Mouse (Mus musculus): ENCODE results near the gene Anp32a. TPM values are rescaled to one million over a fixed set of nuclear protein-coding genes. Genes with fewer than 3 reads are reported as not detected.
A peak's percentile ranks its signal among the peaks of the same experiment; 100 is the strongest.

Gene Anp32a
- polyA plus RNA-seq, 1 experiment from 2014 or later, result 220 TPM

DNA sequence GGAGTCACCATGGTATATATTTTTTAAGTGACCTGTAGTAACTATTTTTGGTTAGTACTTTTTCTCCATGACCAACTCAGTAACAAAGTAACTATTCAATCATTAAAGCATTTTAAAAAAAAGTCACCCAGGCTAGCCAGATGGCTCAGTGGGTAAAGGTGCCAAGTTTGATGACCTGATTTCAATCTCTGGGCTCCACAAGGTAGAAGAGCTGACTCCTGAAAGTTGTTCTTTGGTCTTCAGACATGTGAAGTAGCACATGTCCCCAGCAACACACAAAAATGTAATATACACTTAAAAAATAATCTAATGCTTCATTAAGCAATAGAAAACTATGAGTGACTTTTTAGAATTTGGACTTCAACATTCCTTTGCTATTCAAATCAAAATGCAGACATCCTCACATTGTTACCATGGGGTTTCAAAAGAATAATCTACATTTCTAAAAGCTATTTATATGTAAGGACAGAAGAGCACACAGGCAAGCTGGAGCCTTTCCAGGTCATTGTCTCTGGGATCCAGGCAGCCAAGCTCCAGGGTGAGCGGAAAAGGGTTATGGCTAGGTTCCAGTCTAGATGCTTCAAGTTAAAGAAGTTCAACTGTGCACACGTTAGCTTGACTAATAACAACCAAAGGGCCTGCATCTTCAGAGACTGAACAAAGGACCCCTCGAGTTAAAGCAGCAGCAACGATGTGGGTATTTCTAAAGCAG lies 3.0 kb upstream of the Anp32a start:
- H3K27me3 ChIP-seq (ENCODE audit: control insufficient read depth, insufficient read depth, low read length), result no peaks in the 10 kb centered on the region
- no peak overlapping the region for H3K9ac ChIP-seq (ENCODE audit: low read depth, low read length)
- no peak overlapping the region for H3K4me3 ChIP-seq (ENCODE audit: low read depth, low read length)
- no peak overlapping the region for H3K27ac ChIP-seq (ENCODE audit: low read depth, low read length)
- DNase-seq (ENCODE audit: low spot score) (no peak), ATAC-seq (ENCODE audit: low FRiP score) (no peak)
- H3K4me1 ChIP-seq (replicated peaks; ENCODE audit: control insufficient read depth, insufficient read depth, low read length), result no peaks in the 10 kb centered on the region
- whole genome bisulfite sequencing, result 72% methylated on average over 4 of the region's 4 CpGs
- no peaks in the 10 kb centered on the region for H3K36me3 ChIP-seq (ENCODE audit: control insufficient read depth, insufficient read depth, low read length)
- no peaks in the 10 kb centered on the region for H3K9me3 ChIP-seq (ENCODE audit: control insufficient read depth, low read length)
- H3K4me2 ChIP-seq (replicated peaks; ENCODE audit: low read depth, low read length), result no peak overlapping the region

DNA sequence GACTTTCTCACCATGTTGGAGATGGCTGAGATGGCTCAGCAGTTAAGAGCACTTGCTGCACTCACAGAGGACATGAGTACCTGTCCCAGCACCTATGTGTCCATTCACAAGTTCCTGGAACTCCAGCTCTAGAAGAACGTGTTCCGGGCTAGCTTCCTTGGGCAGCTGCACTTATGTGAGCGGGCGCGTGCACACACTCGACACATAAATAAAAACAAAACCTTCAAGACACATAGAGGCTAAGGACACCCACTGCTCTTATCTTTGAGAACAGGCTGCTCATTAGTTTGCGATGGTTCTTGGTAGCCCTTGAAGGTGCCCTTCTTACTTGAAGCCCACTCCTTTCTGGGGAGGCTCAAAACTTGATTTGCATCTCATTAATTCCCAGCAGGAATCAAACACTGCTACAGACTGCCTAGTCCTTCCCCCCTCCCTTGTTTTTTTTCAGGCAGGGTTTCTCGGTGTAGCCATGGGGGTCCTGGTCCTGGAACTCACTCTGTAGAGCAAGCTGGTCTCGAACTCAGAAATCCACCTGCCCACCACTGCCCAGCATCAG lies 2.4 kb upstream of the Anp32a start:
- Histone ChIP-seq H3K9ac (ENCODE audit: low read depth, low read length) (no peak overlapping the region), H3K36me3 (ENCODE audit: control insufficient read depth, insufficient read depth, low read length) (no peaks in the 10 kb centered on the region), H3K4me2 (replicated peaks; ENCODE audit: low read depth, low read length) (no peak overlapping the region), H3K4me1 (replicated peaks; ENCODE audit: control insufficient read depth, insufficient read depth, low read length) (no peaks in the 10 kb centered on the region), H3K27ac (ENCODE audit: low read depth, low read length) (no peak overlapping the region), H3K9me3 (ENCODE audit: control insufficient read depth, low read length) (no peaks in the 10 kb centered on the region), H3K27me3 (ENCODE audit: control insufficient read depth, insufficient read depth, low read length) (no peaks in the 10 kb centered on the region), H3K4me3 (ENCODE audit: low read depth, low read length) (no peak overlapping the region)
- 76% methylated on average over 9 of the region's 9 CpGs for WGBS
- DNase-seq (ENCODE audit: low spot score) (no peak), ATAC-seq (ENCODE audit: low FRiP score) (no peak)

DNA sequence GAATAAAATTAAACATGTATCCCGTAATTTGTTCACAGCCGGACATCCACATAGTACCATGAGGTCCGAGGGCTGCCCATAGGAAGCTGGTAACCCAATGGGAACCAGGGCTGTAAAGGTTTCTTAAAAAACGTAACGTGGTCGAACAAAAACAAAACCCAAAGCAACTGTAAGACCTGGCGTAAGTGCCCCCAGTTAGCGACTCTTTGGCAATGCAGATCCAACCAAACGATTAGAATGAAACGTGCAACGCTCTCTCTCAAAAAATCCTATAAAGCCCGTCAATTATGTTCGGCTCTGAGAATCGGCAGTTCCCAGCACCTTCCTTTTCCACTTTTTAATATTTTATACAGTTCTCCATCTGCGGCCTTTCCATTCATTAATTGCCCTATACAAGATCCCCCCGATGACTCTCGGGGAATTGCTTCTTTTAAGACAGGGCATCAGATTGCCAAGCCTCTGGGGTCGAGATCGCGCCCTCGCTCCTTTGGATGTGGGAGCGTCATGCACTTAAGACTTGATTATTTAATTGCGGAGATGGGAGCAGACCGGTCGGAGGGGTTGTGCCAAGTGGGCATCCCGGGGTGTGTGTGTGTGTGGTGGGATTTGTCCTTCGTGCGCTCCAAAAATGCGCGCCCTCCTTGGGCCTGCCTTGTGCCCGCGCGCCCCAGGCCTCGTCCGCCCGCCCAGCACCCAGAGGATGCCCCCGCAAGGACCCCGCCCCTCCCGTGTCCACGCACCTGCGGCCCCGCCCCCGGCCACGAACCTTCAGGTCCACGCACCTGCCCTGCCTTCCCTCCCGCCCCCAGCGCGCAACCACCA lies 581 bp upstream of the Anp32a start:
- WGBS, result under 1% methylated on average over 43 of the region's 48 CpGs
- H3K4me2 ChIP-seq (replicated peaks; ENCODE audit: low read depth, low read length), result peak overlapping the region; percentile 76

DNA sequence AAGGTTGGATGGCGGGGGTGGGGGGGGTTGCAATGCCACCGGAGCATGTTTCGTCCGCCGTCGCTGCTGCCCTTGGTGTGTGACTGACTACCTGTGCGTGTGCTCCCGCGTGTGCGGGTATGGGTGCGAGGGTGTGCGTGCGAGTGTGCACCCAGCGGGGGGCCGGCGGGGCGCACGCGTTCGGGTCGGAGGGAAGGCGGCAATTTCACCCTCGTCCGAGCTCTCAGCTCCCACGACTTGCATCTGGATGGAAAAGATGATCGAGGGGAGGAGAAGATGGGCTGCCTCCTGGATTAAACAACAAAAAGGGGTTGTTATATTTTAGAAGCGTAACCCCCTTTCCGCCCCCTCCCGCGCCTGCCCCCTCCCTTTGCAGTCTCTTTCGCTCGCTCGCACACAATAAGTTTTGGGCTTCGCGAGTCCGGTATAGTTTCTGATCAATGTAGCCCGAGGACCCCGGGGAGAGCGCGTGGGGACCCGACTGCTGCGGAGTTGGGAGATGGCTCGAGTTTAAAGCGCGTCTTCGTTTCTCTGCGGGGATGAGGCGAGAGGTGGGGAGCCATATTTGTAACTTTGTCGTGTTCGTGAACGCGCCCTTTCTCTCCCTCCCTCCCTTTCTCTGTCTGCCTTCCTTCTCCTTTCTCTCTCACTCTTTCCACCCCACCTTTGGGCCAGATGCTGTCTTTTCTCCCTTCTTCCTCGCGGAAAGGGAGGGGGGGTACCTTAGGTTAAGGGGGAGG lies 778 bp downstream of the Anp32a start:
- DNase-seq (ENCODE audit: low spot score) (peak; percentile 74), ATAC-seq (ENCODE audit: low FRiP score) (no peak)
- under 1% methylated on average over 50 of the region's 54 CpGs for WGBS
- Histone ChIP-seq H3K4me1 (replicated peaks; ENCODE audit: control insufficient read depth, insufficient read depth, low read length) (peaks cover 7% of the 10 kb centered on the region; the same call in 1 of the 2 replicates), H3K9me3 (ENCODE audit: control insufficient read depth, low read length) (no peaks in the 10 kb centered on the region), H3K27me3 (ENCODE audit: control insufficient read depth, insufficient read depth, low read length) (no peaks in the 10 kb centered on the region), H3K4me2 (replicated peaks; ENCODE audit: low read depth, low read length) (peak overlapping the region; percentile 88), H3K9ac (ENCODE audit: low read depth, low read length) (peak overlapping the region; percentile 76), H3K4me3 (ENCODE audit: low read depth, low read length) (peak overlapping the region; percentile 78), H3K27ac (ENCODE audit: low read depth, low read length) (peak overlapping the region; percentile 96), H3K36me3 (ENCODE audit: control insufficient read depth, insufficient read depth, low read length) (no peaks in the 10 kb centered on the region)

More for the DNA sequence above, 581 bp upstream of the Anp32a start:
- Histone ChIP-seq H3K4me1 (replicated peaks; ENCODE audit: control insufficient read depth, insufficient read depth, low read length) (0 out of 2 replicates have a peak, but pooled peaks cover 6% of the 10 kb centered on the region), H3K4me3 (ENCODE audit: low read depth, low read length) (peak overlapping the region; percentile 78), H3K27ac (ENCODE audit: low read depth, low read length) (peak overlapping the region; percentile 58), H3K9me3 (ENCODE audit: control insufficient read depth, low read length) (no peaks in the 10 kb centered on the region), H3K9ac (ENCODE audit: low read depth, low read length) (peak overlapping the region; percentile 82), H3K27me3 (ENCODE audit: control insufficient read depth, insufficient read depth, low read length) (no peaks in the 10 kb centered on the region), H3K36me3 (ENCODE audit: control insufficient read depth, insufficient read depth, low read length) (no peaks in the 10 kb centered on the region)
- peak; percentile 56 for ATAC-seq (ENCODE audit: low FRiP score)
- peak; percentile 37 for DNase-seq (ENCODE audit: low spot score)

DNA sequence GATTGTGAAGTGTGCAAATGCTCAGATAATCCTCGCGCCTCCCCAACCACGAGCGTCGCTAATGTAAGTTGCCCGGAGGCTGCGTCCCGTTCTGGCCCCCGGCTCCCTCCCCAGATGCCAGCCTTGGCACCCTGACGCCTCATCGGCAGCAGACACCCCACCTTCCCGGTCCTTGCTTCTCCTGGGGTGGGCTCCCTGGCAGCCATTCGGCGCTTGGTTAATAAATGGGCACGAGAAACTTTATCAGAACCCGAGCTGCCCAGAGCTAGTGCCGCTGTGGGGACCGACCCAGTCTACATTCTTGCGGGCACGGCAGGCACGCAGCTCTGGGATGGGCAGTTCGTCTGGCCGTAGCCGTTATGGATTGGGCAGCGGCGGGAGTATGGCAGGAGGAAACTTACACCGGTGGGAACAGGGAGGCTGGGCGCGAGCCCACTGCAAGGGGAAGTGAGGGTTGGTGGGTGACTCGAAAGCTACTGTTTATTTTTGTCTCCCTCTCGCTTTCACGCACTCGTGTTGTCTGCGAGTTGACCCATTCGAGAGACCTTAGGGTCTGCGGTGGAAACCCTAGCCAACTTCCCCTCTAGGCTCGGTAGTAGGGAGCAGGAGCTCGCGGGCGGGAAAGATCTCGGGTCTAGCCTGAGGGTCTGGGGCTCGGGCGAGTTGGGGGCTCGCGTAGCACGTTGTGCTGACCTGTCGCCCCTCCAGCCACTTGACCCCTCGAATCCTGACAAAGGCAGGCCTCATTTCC lies 1.5 kb downstream of the Anp32a start:
- WGBS, result under 1% methylated on average over 48 of the region's 48 CpGs
- DNase-seq (ENCODE audit: low spot score) (peak; percentile 77), ATAC-seq (ENCODE audit: low FRiP score) (no peak)
- Histone ChIP-seq H3K36me3 (ENCODE audit: control insufficient read depth, insufficient read depth, low read length) (no peaks in the 10 kb centered on the region), H3K4me1 (replicated peaks; ENCODE audit: control insufficient read depth, insufficient read depth, low read length) (peaks cover 7% of the 10 kb centered on the region; the same call in 1 of the 2 replicates), H3K27me3 (ENCODE audit: control insufficient read depth, insufficient read depth, low read length) (no peaks in the 10 kb centered on the region), H3K9ac (ENCODE audit: low read depth, low read length) (peak overlapping the region; percentile 76), H3K27ac (ENCODE audit: low read depth, low read length) (peak overlapping the region; percentile 96), H3K9me3 (ENCODE audit: control insufficient read depth, low read length) (no peaks in the 10 kb centered on the region), H3K4me3 (ENCODE audit: low read depth, low read length) (peak overlapping the region; percentile 78), H3K4me2 (replicated peaks; ENCODE audit: low read depth, low read length) (peak overlapping the region; percentile 88)

DNA sequence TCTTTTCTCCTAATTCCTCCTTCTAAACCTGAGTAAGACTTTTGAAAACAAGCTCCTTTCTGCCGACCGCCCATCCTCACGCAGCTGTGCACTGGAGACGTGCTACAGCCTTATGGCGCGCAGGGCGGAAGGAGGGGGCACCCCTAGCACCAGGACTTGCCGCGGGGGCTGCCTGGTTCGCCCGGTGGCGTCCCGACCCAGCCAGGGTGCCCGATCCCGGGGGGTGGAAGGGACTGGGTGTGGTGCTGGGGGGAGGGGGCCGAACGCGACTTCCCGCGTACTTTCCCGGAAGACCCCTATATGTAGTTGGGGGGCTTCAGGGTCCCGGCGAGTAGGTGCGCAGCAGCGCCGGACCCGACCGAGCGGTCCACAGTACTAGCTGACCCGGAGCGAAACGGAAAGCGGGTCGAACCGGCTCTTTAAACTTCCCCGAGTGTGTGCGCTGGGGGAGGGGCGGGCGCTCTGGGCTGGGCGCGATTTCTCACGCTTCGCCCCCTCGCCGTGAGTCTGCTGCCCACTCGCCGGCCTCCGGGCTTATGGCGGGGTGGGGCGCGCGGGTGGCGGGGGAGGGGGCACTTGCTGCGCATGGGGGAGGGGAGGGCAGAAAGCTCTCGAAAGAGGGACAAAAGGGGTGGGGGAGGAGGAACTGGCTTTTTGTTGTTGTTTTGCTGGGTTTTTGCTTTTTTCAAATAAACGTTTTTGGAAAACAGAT lies 2.3 kb downstream of the Anp32a start:
- under 1% methylated on average over 48 of the region's 56 CpGs for WGBS

DNA sequence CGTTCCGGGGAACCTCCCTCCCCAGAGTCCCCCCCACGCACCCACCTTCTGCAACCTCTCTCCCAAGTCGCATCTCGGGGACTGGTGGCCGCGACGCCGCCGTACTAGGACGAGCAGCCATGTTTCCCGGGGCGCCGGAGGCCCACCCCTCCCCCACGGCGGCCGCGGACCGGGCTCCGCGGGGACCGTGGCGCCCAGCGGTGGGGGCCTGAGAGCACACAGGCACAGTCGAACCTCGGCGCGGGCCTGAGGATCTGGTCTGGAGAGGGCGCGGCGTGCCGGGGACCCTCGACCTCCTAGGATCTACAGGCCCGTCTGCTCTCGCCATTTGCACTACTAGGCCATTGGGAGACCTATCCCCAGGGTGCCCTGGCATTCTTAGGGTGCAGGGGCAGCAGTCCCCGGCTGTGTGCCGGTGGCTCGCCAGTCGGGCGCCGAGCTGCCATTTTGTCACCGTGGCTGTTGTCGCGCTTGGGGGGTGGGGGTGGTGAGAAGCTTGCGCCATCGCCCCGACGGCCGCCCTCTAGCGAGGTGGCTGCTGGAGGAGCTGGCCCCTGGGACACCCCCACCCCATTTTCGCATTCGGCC lies 2.9 kb downstream of the Anp32a start:
- no peaks in the 10 kb centered on the region for H3K9me3 ChIP-seq (ENCODE audit: control insufficient read depth, low read length)
- peaks cover 7% of the 10 kb centered on the region for H3K4me1 ChIP-seq (replicated peaks; ENCODE audit: control insufficient read depth, insufficient read depth, low read length)
- H3K9ac ChIP-seq (ENCODE audit: low read depth, low read length), result peak overlapping the region; percentile 76
- DNase-seq (ENCODE audit: low spot score) (no peak), ATAC-seq (ENCODE audit: low FRiP score) (peak; percentile 37)
- H3K4me2 ChIP-seq (replicated peaks; ENCODE audit: low read depth, low read length), result peak overlapping the region; percentile 88
- peak overlapping the region; percentile 96 for H3K27ac ChIP-seq (ENCODE audit: low read depth, low read length)
- H3K4me3 ChIP-seq (ENCODE audit: low read depth, low read length), result peak overlapping the region; percentile 78
- under 1% methylated on average over 42 of the region's 52 CpGs for WGBS
- no peaks in the 10 kb centered on the region for H3K27me3 ChIP-seq (ENCODE audit: control insufficient read depth, insufficient read depth, low read length)
- H3K36me3 ChIP-seq (ENCODE audit: control insufficient read depth, insufficient read depth, low read length), result no peaks in the 10 kb centered on the region

More for the DNA sequence above, 2.3 kb downstream of the Anp32a start:
- Histone ChIP-seq H3K9me3 (ENCODE audit: control insufficient read depth, low read length) (no peaks in the 10 kb centered on the region), H3K36me3 (ENCODE audit: control insufficient read depth, insufficient read depth, low read length) (no peaks in the 10 kb centered on the region), H3K27me3 (ENCODE audit: control insufficient read depth, insufficient read depth, low read length) (no peaks in the 10 kb centered on the region), H3K9ac (ENCODE audit: low read depth, low read length) (peak overlapping the region; percentile 76), H3K4me1 (replicated peaks; ENCODE audit: control insufficient read depth, insufficient read depth, low read length) (peaks cover 7% of the 10 kb centered on the region; the same call in 1 of the 2 replicates), H3K4me3 (ENCODE audit: low read depth, low read length) (peak overlapping the region; percentile 78), H3K27ac (ENCODE audit: low read depth, low read length) (peak overlapping the region; percentile 96), H3K4me2 (replicated peaks; ENCODE audit: low read depth, low read length) (peak overlapping the region; percentile 88)
- peak; percentile 82 for DNase-seq (ENCODE audit: low spot score)
- ATAC-seq (ENCODE audit: low FRiP score), result peak; percentile 42
